Mouse (Mus musculus): ENCODE measurements at regions not wholly inside any gene's neighbourhood (a gene's known extent, or its start where the extent isn't known, plus 50 kb on each side); places are given as distances from the start of the nearest gene placed in this dataset.

GRCm38 (mm10) chr15:50320796-50321195 is 3563.9 kb upstream of the Gm7489 start:
- Histone ChIP-seq H3K27ac (ENCODE audit: low read length) (no peak overlapping the region), H3K9me3 (replicated peaks; ENCODE audit: control insufficient read depth, low read length) (no peaks in the 10 kb centered on the region), H3K4me1 (ENCODE audit: control insufficient read depth, insufficient read depth, low read length) (no peaks in the 10 kb centered on the region), H3K36me3 (ENCODE audit: control insufficient read depth, insufficient read depth) (no peaks in the 10 kb centered on the region), H3K4me2 (ENCODE audit: low read depth, low read length) (no peak overlapping the region), H3K4me3 (ENCODE audit: low read length) (no peak overlapping the region), H3K9ac (ENCODE audit: low read length) (no peak overlapping the region), H3K27me3 (ENCODE audit: control insufficient read depth, insufficient read depth, low read length) (no peaks in the 10 kb centered on the region)
- ATAC-seq (replicated peaks; ENCODE audit: extremely low read depth, insufficient read depth, low FRiP score), result no peak

- no peak overlapping the region for H3K27ac ChIP-seq (ENCODE audit: low read length)
- H3K4me3 ChIP-seq (ENCODE audit: low read length), result no peak overlapping the region
- no peaks in the 10 kb centered on the region for H3K36me3 ChIP-seq (ENCODE audit: control insufficient read depth, insufficient read depth)
- H3K9me3 ChIP-seq (replicated peaks; ENCODE audit: control insufficient read depth, low read length), result no peaks in the 10 kb centered on the region
- WGBS, result 94% methylated on average over 5 of the region's 5 CpGs
- no peak overlapping the region for H3K9ac ChIP-seq (ENCODE audit: low read length)
- no peaks in the 10 kb centered on the region for H3K4me1 ChIP-seq (ENCODE audit: control insufficient read depth, insufficient read depth, low read length)
- ATAC-seq (replicated peaks; ENCODE audit: extremely low read depth, insufficient read depth, low FRiP score), result no peak
- no peak overlapping the region for H3K4me2 ChIP-seq (ENCODE audit: low read depth, low read length)
- H3K27me3 ChIP-seq (ENCODE audit: control insufficient read depth, insufficient read depth, low read length), result no peaks in the 10 kb centered on the region
Observed at GRCm38 (mm10) chr15:50345536-50345935, 3539.2 kb upstream of the Gm7489 start.

- no peak overlapping the region for H3K4me2 ChIP-seq (ENCODE audit: low read depth, low read length)
- H3K36me3 ChIP-seq (ENCODE audit: control insufficient read depth, insufficient read depth), result no peaks in the 10 kb centered on the region
- 77% methylated on average over 2 of the region's 2 CpGs for WGBS
- no peak overlapping the region for H3K27ac ChIP-seq (ENCODE audit: low read length)
- H3K4me3 ChIP-seq (ENCODE audit: low read length), result no peak overlapping the region
- H3K9ac ChIP-seq (ENCODE audit: low read length), result no peak overlapping the region
- no peaks in the 10 kb centered on the region for H3K9me3 ChIP-seq (replicated peaks; ENCODE audit: control insufficient read depth, low read length)
- H3K4me1 ChIP-seq (ENCODE audit: control insufficient read depth, insufficient read depth, low read length), result no peaks in the 10 kb centered on the region
- ATAC-seq (replicated peaks; ENCODE audit: extremely low read depth, insufficient read depth, low FRiP score), result no peak
- no peaks in the 10 kb centered on the region for H3K27me3 ChIP-seq (ENCODE audit: control insufficient read depth, insufficient read depth, low read length)
Observed at GRCm38 (mm10) chr15:50346953-50347352, 3537.8 kb upstream of the Gm7489 start.

- no peak overlapping the region for H3K4me3 ChIP-seq (ENCODE audit: low read length)
- ATAC-seq (replicated peaks; ENCODE audit: extremely low read depth, insufficient read depth, low FRiP score), result no peak
- no peaks in the 10 kb centered on the region for H3K4me1 ChIP-seq (ENCODE audit: control insufficient read depth, insufficient read depth, low read length)
- 78% methylated on average over 5 of the region's 5 CpGs for WGBS
- no peak overlapping the region for H3K27ac ChIP-seq (ENCODE audit: low read length)
- no peak overlapping the region for H3K4me2 ChIP-seq (ENCODE audit: low read depth, low read length)
- H3K9me3 ChIP-seq (replicated peaks; ENCODE audit: control insufficient read depth, low read length), result no peaks in the 10 kb centered on the region
- H3K27me3 ChIP-seq (ENCODE audit: control insufficient read depth, insufficient read depth, low read length), result no peaks in the 10 kb centered on the region
- no peaks in the 10 kb centered on the region for H3K36me3 ChIP-seq (ENCODE audit: control insufficient read depth, insufficient read depth)
- H3K9ac ChIP-seq (ENCODE audit: low read length), result no peak overlapping the region
Observed at GRCm38 (mm10) chr15:50360033-50360988, 3524.4 kb upstream of the Gm7489 start.

GRCm38 (mm10) chr15:50361334-50361733 is 3523.4 kb upstream of the Gm7489 start:
- 63% methylated on average over 8 of the region's 8 CpGs for WGBS
- no peak overlapping the region for H3K4me3 ChIP-seq (ENCODE audit: low read length)
- 0 out of 2 replicates have a peak, but pooled peaks have one; percentile 14 for ATAC-seq (replicated peaks; ENCODE audit: extremely low read depth, insufficient read depth, low FRiP score)

GRCm38 (mm10) chr15:50361751-50362507 is 3522.8 kb upstream of the Gm7489 start:
- H3K4me2 ChIP-seq (ENCODE audit: low read depth, low read length), result peak overlapping the region; percentile 43
- WGBS, result 51% methylated on average over 4 of the region's 4 CpGs
- no peaks in the 10 kb centered on the region for H3K9me3 ChIP-seq (replicated peaks; ENCODE audit: control insufficient read depth, low read length)
- no peaks in the 10 kb centered on the region for H3K36me3 ChIP-seq (ENCODE audit: control insufficient read depth, insufficient read depth)
- H3K4me1 ChIP-seq (ENCODE audit: control insufficient read depth, insufficient read depth, low read length), result no peaks in the 10 kb centered on the region
- H3K4me3 ChIP-seq (ENCODE audit: low read length), result peak overlapping the region; percentile 22
- H3K27ac ChIP-seq (ENCODE audit: low read length), result no peak overlapping the region
- H3K27me3 ChIP-seq (ENCODE audit: control insufficient read depth, insufficient read depth, low read length), result no peaks in the 10 kb centered on the region
- H3K9ac ChIP-seq (ENCODE audit: low read length), result no peak overlapping the region
- no peak for ATAC-seq (replicated peaks; ENCODE audit: extremely low read depth, insufficient read depth, low FRiP score)

More at GRCm38 (mm10) chr15:50361334-50361733, 3523.4 kb upstream of the Gm7489 start:
- Histone ChIP-seq H3K4me1 (ENCODE audit: control insufficient read depth, insufficient read depth, low read length) (no peaks in the 10 kb centered on the region), H3K27me3 (ENCODE audit: control insufficient read depth, insufficient read depth, low read length) (no peaks in the 10 kb centered on the region), H3K4me2 (ENCODE audit: low read depth, low read length) (peak overlapping the region; percentile 38), H3K36me3 (ENCODE audit: control insufficient read depth, insufficient read depth) (no peaks in the 10 kb centered on the region), H3K9me3 (replicated peaks; ENCODE audit: control insufficient read depth, low read length) (no peaks in the 10 kb centered on the region), H3K27ac (ENCODE audit: low read length) (no peak overlapping the region), H3K9ac (ENCODE audit: low read length) (no peak overlapping the region)

GRCm38 (mm10) chr15:50400006-50400781 is 3484.5 kb upstream of the Gm7489 start:
- H3K27me3 ChIP-seq (ENCODE audit: control insufficient read depth, insufficient read depth, low read length), result no peaks in the 10 kb centered on the region
- H3K27ac ChIP-seq (ENCODE audit: low read length), result no peak overlapping the region
- no peak for ATAC-seq (replicated peaks; ENCODE audit: extremely low read depth, insufficient read depth, low FRiP score)
- no peak overlapping the region for H3K4me2 ChIP-seq (ENCODE audit: low read depth, low read length)
- H3K4me1 ChIP-seq (ENCODE audit: control insufficient read depth, insufficient read depth, low read length), result no peaks in the 10 kb centered on the region
- no peaks in the 10 kb centered on the region for H3K9me3 ChIP-seq (replicated peaks; ENCODE audit: control insufficient read depth, low read length)
- no peaks in the 10 kb centered on the region for H3K36me3 ChIP-seq (ENCODE audit: control insufficient read depth, insufficient read depth)
- H3K4me3 ChIP-seq (ENCODE audit: low read length), result no peak overlapping the region
- H3K9ac ChIP-seq (ENCODE audit: low read length), result no peak overlapping the region
- WGBS, result 83% methylated on average over 7 of the region's 7 CpGs

- no peaks in the 10 kb centered on the region for H3K9me3 ChIP-seq (replicated peaks; ENCODE audit: control insufficient read depth, low read length)
- no peak overlapping the region for H3K4me3 ChIP-seq (ENCODE audit: low read length)
- H3K36me3 ChIP-seq (ENCODE audit: control insufficient read depth, insufficient read depth), result no peaks in the 10 kb centered on the region
- ATAC-seq (replicated peaks; ENCODE audit: extremely low read depth, insufficient read depth, low FRiP score), result no peak
- no peaks in the 10 kb centered on the region for H3K4me1 ChIP-seq (ENCODE audit: control insufficient read depth, insufficient read depth, low read length)
- H3K27ac ChIP-seq (ENCODE audit: low read length), result no peak overlapping the region
- WGBS, result 88% methylated on average over 2 of the region's 2 CpGs
- H3K27me3 ChIP-seq (ENCODE audit: control insufficient read depth, insufficient read depth, low read length), result no peaks in the 10 kb centered on the region
- H3K9ac ChIP-seq (ENCODE audit: low read length), result no peak overlapping the region
- no peak overlapping the region for H3K4me2 ChIP-seq (ENCODE audit: low read depth, low read length)
Observed at GRCm38 (mm10) chr15:50401386-50401785, 3483.3 kb upstream of the Gm7489 start.
